Mouse (Mus musculus) lung, embryonic 15.5 days (tissue): Measurements from ENCODE around the gene Gm8122. TPM values are rescaled to one million over a fixed set of nuclear protein-coding genes. Genes with fewer than 3 reads are reported as not detected.
"Not testable (repeated sequence)": the region's sequence is repeated elsewhere in the genome, so short reads cannot be mapped to it uniquely, and the experiment has no call there.

Experiments used
- ATAC-seq: fragments of 200-750 bp; cut with Nextera tagmentation; 2 replicates; pipeline ENCODE4 v1.8.0; 2017; ENCODE audit warnings: moderate number of reproducible peaks, borderline replicate concordance; ENCODE audit not compliant: low FRiP score, low TSS enrichment; ENCODE audit errors: extremely low read depth
- H3K27ac ChIP-seq: fragments of 300-500 bp; sonication (generic); 2 replicates; pipeline ENCODE4 v1.5.1; 2015; ENCODE audit warnings: moderate library complexity, mild to moderate bottlenecking, inconsistent platforms
- H3K27me3 ChIP-seq: fragments of 300-500 bp; sonication (generic); 2 replicates; pipeline ENCODE4 v1.6.1; 2015; ENCODE audit warnings: inconsistent platforms
- H3K36me3 ChIP-seq: fragments of 300-500 bp; sonication (generic); 2 replicates; pipeline ENCODE4 v1.6.1; 2015; ENCODE audit warnings: inconsistent platforms
- H3K4me1 ChIP-seq: fragments of 300-500 bp; sonication (generic); 2 replicates; pipeline ENCODE4 v1.6.1; 2015; ENCODE audit warnings: inconsistent platforms
- H3K4me2 ChIP-seq: fragments of 300-500 bp; sonication (generic); 2 replicates; pipeline ENCODE4 v1.6.1; 2015; ENCODE audit warnings: inconsistent platforms, mild to moderate bottlenecking, moderate library complexity
- H3K4me3 ChIP-seq: fragments of 300-500 bp; sonication (generic); 2 replicates; pipeline ENCODE4 v1.5.1; 2015; ENCODE audit warnings: mild to moderate bottlenecking, inconsistent platforms
- H3K9ac ChIP-seq: fragments of 300-500 bp; sonication (generic); 2 replicates; pipeline ENCODE4 v1.6.1; 2015; ENCODE audit warnings: inconsistent platforms
- H3K9me3 ChIP-seq: fragments of 300-500 bp; sonication (generic); 2 replicates; pipeline ENCODE4 v1.6.1; 2016; ENCODE audit warnings: inconsistent platforms
- WGBS: fragments of 180-500 bp; shearing (Covaris S2); methylation state at CpG from one replicate; pipeline ENCODE4 v1.1.7; 2015; 5-methylcytosine and 5-hydroxymethylcytosine counted together
- polyA plus RNA-seq: library from polyadenylated mRNA; unstranded; fragments of >200 nt; fragmentation: Nextera tagmentation; extraction: Ambion mirVana; gene quantifications from 2 replicates; pipeline ENCODE4 v1.2.1, GENCODE M21; 2015

Gm8122 gene
- not detected in 2 replicates for polyA plus RNA-seq

DNA sequence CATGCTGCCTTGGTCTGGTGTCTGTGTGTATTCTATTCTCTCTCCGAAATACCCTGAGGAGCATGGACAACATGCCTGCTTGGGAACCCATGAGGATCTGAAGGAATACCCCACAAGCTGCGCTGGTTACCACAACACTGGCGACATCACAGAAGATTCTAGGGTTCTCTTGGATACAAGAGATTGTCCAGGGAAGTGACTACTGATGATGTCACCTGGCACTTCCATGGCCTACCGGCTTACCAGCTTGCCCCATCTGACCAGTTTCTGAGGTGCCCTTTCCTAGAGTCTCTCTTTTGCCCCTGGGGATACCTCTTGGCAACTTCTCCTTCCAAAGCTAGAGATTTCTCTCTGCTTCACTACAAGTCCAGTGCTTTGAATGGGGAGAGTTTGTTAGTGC is at the start of gene Gm8122:
Gene Gm8122 (minus strand): TSS at position 101 of the 400 bp plus-strand sequence.
- not testable (repeated sequence) for H3K27ac ChIP-seq, H3K4me3 ChIP-seq, H3K4me2 ChIP-seq, H3K4me1 ChIP-seq, H3K9ac ChIP-seq, H3K36me3 ChIP-seq, H3K27me3 ChIP-seq, ATAC-seq, H3K9me3 ChIP-seq
- WGBS = 88% methylated on average over 4 of the region's 4 CpGs

- not testable (repeated sequence) for H3K9me3 ChIP-seq
- WGBS = 86% methylated on average over 3 of the region's 3 CpGs
Measured at GRCm38 (mm10) chr14:43278681-43279080, 43.6 kb upstream of the Gm8122 start.

DNA sequence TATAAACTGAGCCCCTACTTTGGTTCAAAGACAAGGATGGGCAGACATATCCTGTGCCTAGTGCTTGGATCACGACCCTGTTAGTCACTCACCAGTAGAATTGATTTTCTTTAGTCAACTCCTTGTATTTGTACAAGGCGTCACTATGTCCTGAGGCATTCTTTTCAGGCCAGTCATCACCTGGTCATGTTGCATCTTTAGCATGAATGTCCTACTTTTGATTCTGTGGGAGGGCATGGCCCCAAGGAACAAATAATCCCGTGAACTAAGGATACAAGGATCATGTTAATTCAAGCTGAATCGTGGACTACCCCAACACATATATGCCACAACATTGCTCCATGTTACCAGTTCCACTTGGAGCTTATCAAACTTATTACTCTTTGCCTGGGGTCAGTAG is 43.0 kb upstream of the Gm8122 start:
- 67% methylated on average over 4 of the region's 4 CpGs for WGBS
- ATAC-seq, H3K4me3 ChIP-seq, H3K4me1 ChIP-seq, H3K36me3 ChIP-seq, H3K9me3 ChIP-seq, H3K27ac ChIP-seq, H3K9ac ChIP-seq, H3K4me2 ChIP-seq, H3K27me3 ChIP-seq: not testable (repeated sequence)

More at GRCm38 (mm10) chr14:43278681-43279080, 43.6 kb upstream of the Gm8122 start:
- H3K4me1 ChIP-seq, H3K4me2 ChIP-seq, H3K27ac ChIP-seq, H3K9ac ChIP-seq, H3K36me3 ChIP-seq, H3K4me3 ChIP-seq, ATAC-seq, H3K27me3 ChIP-seq: not testable (repeated sequence)

- ATAC-seq, H3K36me3 ChIP-seq, H3K4me1 ChIP-seq, H3K27ac ChIP-seq, H3K27me3 ChIP-seq, H3K4me3 ChIP-seq, H3K9me3 ChIP-seq, H3K9ac ChIP-seq, H3K4me2 ChIP-seq: not testable (repeated sequence)
- 58% methylated on average over 2 of the region's 2 CpGs for WGBS
Measured at GRCm38 (mm10) chr14:43277468-43277867, 42.4 kb upstream of the Gm8122 start.

DNA sequence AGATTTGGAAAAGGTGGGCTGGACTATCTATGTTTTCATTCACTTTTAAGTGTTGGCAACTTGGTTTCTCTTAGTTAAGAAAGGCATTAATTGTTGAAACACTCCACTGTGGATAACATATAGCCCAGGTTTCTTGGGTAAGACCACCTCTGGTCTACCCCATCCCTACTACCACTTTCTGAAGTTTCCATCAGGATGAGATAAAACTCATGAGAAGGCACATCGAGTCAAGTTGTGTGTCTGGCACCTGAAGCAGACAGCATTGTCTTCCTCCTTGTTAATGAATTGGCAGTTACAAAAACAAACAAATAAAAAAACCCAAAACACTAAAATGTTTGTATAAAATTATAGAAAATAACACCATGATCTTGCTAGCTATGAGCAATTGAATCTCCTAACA is 40.6 kb upstream of the Gm8122 start:
- ATAC-seq, H3K4me1 ChIP-seq, H3K27me3 ChIP-seq, H3K9me3 ChIP-seq, H3K27ac ChIP-seq, H3K4me2 ChIP-seq, H3K4me3 ChIP-seq, H3K36me3 ChIP-seq, H3K9ac ChIP-seq: not testable (repeated sequence)
- 85% methylated on average over 1 of the region's 1 CpGs for WGBS

- not testable (repeated sequence) for H3K4me1 ChIP-seq, H3K27ac ChIP-seq, H3K4me3 ChIP-seq, H3K27me3 ChIP-seq, H3K9me3 ChIP-seq, H3K4me2 ChIP-seq, H3K36me3 ChIP-seq, H3K9ac ChIP-seq, ATAC-seq
- WGBS = 71% methylated on average over 8 of the region's 8 CpGs
Measured at GRCm38 (mm10) chr14:43274986-43275511, 39.9 kb upstream of the Gm8122 start, which contains the start of gene Gm9732. TSS of gene Gm9732 (plus strand) at chr14:43275036.

DNA sequence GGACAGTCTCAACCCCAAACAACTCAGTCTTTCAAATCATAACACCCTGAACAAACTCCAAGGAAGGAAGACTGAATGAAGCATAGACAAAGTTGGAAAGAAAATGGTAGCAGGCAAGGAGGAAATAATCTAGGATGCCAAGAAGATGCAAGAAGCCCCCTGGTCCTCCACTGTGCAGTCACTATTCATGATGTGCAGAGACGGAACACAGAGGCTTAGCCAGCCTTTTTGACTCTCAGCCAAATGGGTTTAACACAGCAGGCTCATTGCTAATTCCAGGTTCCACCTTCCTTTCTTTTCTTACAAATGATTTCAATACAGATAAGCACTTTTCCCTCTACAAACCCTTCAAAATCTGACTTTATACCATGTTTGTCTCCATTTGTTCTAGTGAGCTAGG is 38.1 kb upstream of the Gm8122 start:
- not testable (repeated sequence) for H3K4me1 ChIP-seq, H3K36me3 ChIP-seq, H3K9ac ChIP-seq, ATAC-seq, H3K4me3 ChIP-seq, H3K9me3 ChIP-seq, H3K27ac ChIP-seq, H3K27me3 ChIP-seq, H3K4me2 ChIP-seq
- 71% methylated on average over 1 of the region's 1 CpGs for WGBS

DNA sequence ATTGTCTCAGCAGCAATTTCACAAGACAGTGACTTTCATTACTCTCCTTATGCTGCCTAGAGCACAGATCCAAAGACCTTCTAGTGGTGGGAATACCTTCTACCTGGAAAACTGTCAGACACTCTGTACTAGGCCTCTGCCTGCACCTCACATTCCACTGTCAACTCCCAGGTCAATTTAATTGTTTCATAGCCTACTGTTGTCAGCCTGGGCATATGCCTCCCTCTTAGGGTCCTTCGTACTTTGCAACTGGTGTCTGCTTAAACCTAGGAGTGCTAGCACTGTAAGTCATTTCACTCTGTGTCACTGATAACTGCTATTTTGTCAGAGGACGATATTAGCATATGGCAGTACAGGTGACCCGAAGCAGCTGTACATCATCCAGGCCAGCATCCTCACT is 34.1 kb upstream of the Gm8122 start:
- not testable (repeated sequence) for H3K4me2 ChIP-seq, ATAC-seq, H3K9ac ChIP-seq, H3K9me3 ChIP-seq, H3K27me3 ChIP-seq, H3K4me3 ChIP-seq, H3K4me1 ChIP-seq, H3K36me3 ChIP-seq, H3K27ac ChIP-seq
- WGBS = 82% methylated on average over 3 of the region's 3 CpGs

- ATAC-seq, H3K4me2 ChIP-seq, H3K4me1 ChIP-seq, H3K27ac ChIP-seq, H3K9me3 ChIP-seq, H3K9ac ChIP-seq, H3K27me3 ChIP-seq, H3K36me3 ChIP-seq, H3K4me3 ChIP-seq: not testable (repeated sequence)
- WGBS = 40% methylated on average over 2 of the region's 2 CpGs
Measured at GRCm38 (mm10) chr14:43268521-43269084, 33.5 kb upstream of the Gm8122 start.

DNA sequence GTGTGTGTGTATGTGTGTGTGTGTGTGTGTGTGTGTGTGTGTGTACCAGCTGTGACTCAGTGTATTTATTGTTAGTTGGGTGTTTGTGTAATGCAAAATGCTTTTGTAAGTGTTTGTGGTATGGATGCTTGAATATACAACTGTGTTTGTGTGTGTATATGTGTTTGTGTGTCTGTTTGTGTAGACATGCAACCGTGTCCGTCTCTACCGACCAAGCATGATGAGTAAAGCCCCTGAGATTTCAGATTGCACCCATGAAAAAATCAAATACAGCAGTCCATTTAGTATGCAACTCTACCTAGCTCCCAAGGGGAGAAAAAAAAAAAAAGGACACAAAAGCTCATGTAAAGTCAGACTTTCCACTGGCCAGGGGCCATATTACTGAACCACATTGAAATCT is 28.3 kb upstream of the Gm8122 start:
- ATAC-seq, H3K4me2 ChIP-seq, H3K4me1 ChIP-seq, H3K9me3 ChIP-seq, H3K9ac ChIP-seq, H3K27me3 ChIP-seq, H3K36me3 ChIP-seq, H3K4me3 ChIP-seq, H3K27ac ChIP-seq: not testable (repeated sequence)
- WGBS = 91% methylated on average over 3 of the region's 3 CpGs

- not testable (repeated sequence) for H3K27ac ChIP-seq
- WGBS = 78% methylated on average over 3 of the region's 4 CpGs
Measured at GRCm38 (mm10) chr14:43258349-43258748, 23.2 kb upstream of the Gm8122 start, which contains the start of gene Gm8126. TSS of gene Gm8126 (plus strand) at chr14:43258649.

DNA sequence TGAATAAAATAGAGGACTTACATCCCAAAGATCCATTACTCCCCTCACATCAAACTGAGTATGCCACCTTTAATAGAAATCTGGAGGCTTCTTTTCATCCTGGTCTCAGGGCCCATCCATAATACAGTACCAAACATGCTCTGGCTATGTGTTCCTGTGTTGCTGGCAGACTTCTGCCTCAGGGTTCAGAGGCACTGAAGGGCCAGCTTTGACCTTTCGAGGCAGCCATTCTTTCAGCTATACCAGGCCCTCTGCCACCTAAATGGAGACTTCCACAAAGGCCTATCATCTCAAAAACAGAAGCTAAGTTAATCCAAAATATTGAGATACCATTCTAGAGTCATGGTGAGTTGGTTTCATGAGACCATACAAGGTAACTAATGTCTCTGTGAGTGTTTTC is 21.4 kb upstream of the Gm8122 start:
- not testable (repeated sequence) for H3K9me3 ChIP-seq, H3K27me3 ChIP-seq, ATAC-seq, H3K36me3 ChIP-seq, H3K27ac ChIP-seq, H3K4me2 ChIP-seq, H3K4me1 ChIP-seq, H3K9ac ChIP-seq, H3K4me3 ChIP-seq
- 75% methylated on average over 1 of the region's 1 CpGs for WGBS

More at GRCm38 (mm10) chr14:43258349-43258748, 23.2 kb upstream of the Gm8122 start, which contains the start of gene Gm8126:
- not testable (repeated sequence) for H3K27me3 ChIP-seq, H3K9ac ChIP-seq, H3K9me3 ChIP-seq, H3K36me3 ChIP-seq, H3K4me2 ChIP-seq, ATAC-seq, H3K4me3 ChIP-seq, H3K4me1 ChIP-seq
